Mouse (Mus musculus) Patski (cell line): ENCODE results near the gene Man1c1. TPM values are rescaled to one million over a fixed set of nuclear protein-coding genes. Genes with fewer than 3 reads are reported as not detected.

ENCODE experiments used
- ATAC-seq: fragments of 100-300 bp; one replicate; pipeline ENCODE4 v1.8.0; 2021
- CTCF ChIA-PET: fragments of 350-600 bp; sonication (Branson Sonifier 250); formaldehyde crosslinking; loops from one replicate; lab custom pipeline; 2022; ENCODE audit warnings: inconsistent platforms; lab: Charles Lee
- POLR2A ChIA-PET: fragments of 350-600 bp; sonication (Branson Sonifier 250); formaldehyde crosslinking; loops from one replicate; lab custom pipeline; 2022; ENCODE audit warnings: antibody characterized with exemption, inconsistent platforms; lab: Charles Lee
- DNase-seq: peaks from one replicate; pipeline ENCODE4 v3.0.0-alpha.2; 2011; ENCODE audit warnings: low read depth, low spot score
- H3K27me3 ChIP-seq: fragments of 371-371 bp; one replicate; pipeline ENCODE4 v1.5.1; 2021
- CTCF ChIP-seq: fragments of 100-300 bp; IDR thresholded peaks from one replicate; pipeline ENCODE4 v1.5.1; 2021
- in situ Hi-C: fragments of 300-500 bp; cut with MboI; formaldehyde crosslinking; loops from 3 replicates; pipeline ENCODE4 v1.11.1; 2018; ENCODE audit warnings: low pct_unique_long_range_greater_than_20kb, mixed read lengths
- polyA plus RNA-seq: library from polyadenylated mRNA; unstranded; gene quantifications from one replicate; pipeline ENCODE4 v1.2.3, GENCODE M21; 2021

The Man1c1 gene
- polyA plus RNA-seq, 1 experiment from 2014 or later, result 16.2 TPM

GRCm38 (mm10) chr4:134534932-134535786 is 168.9 kb downstream of the Man1c1 start, which contains the start of gene Mtfr1l:
Mtfr1l (minus strand) TSS chr4:134535387.
- TF ChIP-seq CTCF, result no peak
- ATAC-seq, result peak; percentile 88
- H3K27me3 ChIP-seq, result no peaks in the 10 kb centered on the region
- in situ Hi-C loops, result no loop called here
- peak; percentile 78 for DNase-seq
- ChIA-PET POLR2A (interaction anchor here (0.9 to 2.1 kb wide), 2 partner anchors 10 to 19 kb away, joined by 3 to 6 read pairs; no protein-coding TSS in a partner anchor), CTCF (interaction anchor here (0.8 kb wide), 1 partner anchor 57 kb away, joined by 4 read pairs; no protein-coding TSS in a partner anchor)

GRCm38 (mm10) chr4:134534124-134534886 is 169.8 kb downstream of the Man1c1 start:
- no peak for DNase-seq
- ChIA-PET POLR2A (interaction anchor here (2.1 kb wide), 1 partner anchor 11 kb away, joined by 6 read pairs; no protein-coding TSS in a partner anchor), CTCF (interaction anchor here (0.9 kb wide), 1 partner anchor 27 kb away, joined by 3 read pairs; no protein-coding TSS in a partner anchor)
- no peaks in the 10 kb centered on the region for H3K27me3 ChIP-seq
- peak; percentile 44 for ATAC-seq
- in situ Hi-C loops, result no loop called here
- TF ChIP-seq CTCF, result no peak

GRCm38 (mm10) chr4:134533421-134533820 is 170.7 kb downstream of the Man1c1 start:
- CTCF ChIA-PET, result interaction anchor here (0.9 kb wide), 1 partner anchor 26 kb away, joined by 3 read pairs; no protein-coding TSS in a partner anchor
- H3K27me3 ChIP-seq, result no peaks in the 10 kb centered on the region
- no peak for DNase-seq
- ATAC-seq, result no peak
- in situ Hi-C loops, result no loop called here
- no peak for TF ChIP-seq CTCF
- POLR2A ChIA-PET, result no interaction called here

GRCm38 (mm10) chr4:134532928-134533327 is 171.2 kb downstream of the Man1c1 start:
- in situ Hi-C loops, result no loop called here
- no peaks in the 10 kb centered on the region for H3K27me3 ChIP-seq
- CTCF ChIA-PET, result interaction anchor here (0.9 kb wide), 1 partner anchor 10 kb away, joined by 4 read pairs; no protein-coding TSS in a partner anchor
- ATAC-seq, result no peak
- TF ChIP-seq CTCF, result no peak
- POLR2A ChIA-PET, result no interaction called here
- no peak for DNase-seq

DNA sequence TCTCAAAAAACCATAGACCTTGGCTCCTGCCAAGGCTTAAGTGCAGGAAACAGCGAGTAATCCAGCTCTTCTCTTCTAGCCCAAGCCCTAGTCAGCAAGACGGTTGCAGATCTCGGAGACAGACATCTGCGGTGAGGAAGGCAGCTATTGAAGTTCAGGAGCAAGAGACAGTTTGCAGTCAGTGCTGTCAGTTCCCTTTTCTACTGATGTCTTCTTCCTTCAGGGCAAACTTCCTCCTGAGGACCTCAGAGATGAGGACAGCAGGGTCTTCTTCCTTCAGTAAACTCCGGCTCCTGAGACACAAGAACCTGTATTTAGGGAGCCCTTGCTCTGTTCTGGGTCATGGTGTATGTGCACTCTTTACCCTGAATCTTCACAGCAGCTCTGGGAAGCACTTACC is 177.9 kb downstream of the Man1c1 start:
- no peak for TF ChIP-seq CTCF
- no peak for DNase-seq
- ATAC-seq, result no peak
- in situ Hi-C loops, result no loop called here
- POLR2A ChIA-PET, result no interaction called here
- no peaks in the 10 kb centered on the region for H3K27me3 ChIP-seq
- CTCF ChIA-PET, result interaction anchor here (1.0 kb wide), 1 partner anchor 15 kb away, joined by 3 read pairs; no protein-coding TSS in a partner anchor

DNA sequence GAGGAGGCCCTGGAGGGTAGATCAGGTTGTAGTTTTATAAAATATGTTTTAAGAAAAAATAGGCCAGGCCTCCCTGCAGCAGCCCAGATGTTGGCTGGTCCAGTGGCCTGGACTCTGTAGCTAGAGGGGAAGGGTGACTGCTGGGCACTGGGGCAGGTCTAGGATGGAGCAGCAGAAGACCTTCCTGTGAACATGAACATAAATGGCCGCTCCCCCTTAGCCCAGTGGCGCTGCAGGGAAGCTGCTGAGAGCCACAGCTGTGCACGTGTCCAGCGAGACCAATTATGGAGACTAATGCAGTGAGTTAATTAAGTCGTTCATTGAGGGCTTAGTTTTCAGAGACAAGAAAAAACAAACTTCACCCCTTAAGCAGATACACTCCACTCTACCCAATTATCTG is 178.3 kb downstream of the Man1c1 start:
- no peaks in the 10 kb centered on the region for H3K27me3 ChIP-seq
- DNase-seq (no peak), ATAC-seq (no peak)
- in situ Hi-C loops, result no loop called here
- ChIA-PET CTCF (no interaction called here), POLR2A (no interaction called here)
- TF ChIP-seq CTCF, result no peak

- ATAC-seq, result no peak
- in situ Hi-C loops, result no loop called here
- DNase-seq, result no peak
- ChIA-PET POLR2A (no interaction called here), CTCF (interaction anchor here (1.4 kb wide), 1 partner anchor 45 kb away, joined by 4 read pairs; no protein-coding TSS in a partner anchor)
- TF ChIP-seq CTCF, result no peak
- no peaks in the 10 kb centered on the region for H3K27me3 ChIP-seq
These were observed 180.6 kb downstream of the Man1c1 start for GRCm38 (mm10) chr4:134523447-134523846.

- ChIA-PET CTCF (no interaction called here), POLR2A (interaction anchor here (1.1 kb wide), 1 partner anchor 25 kb away, joined by 3 read pairs; no protein-coding TSS in a partner anchor)
- no peak for TF ChIP-seq CTCF
- in situ Hi-C loops, result no loop called here
- no peaks in the 10 kb centered on the region for H3K27me3 ChIP-seq
- ATAC-seq (no peak), DNase-seq (no peak)
These were observed 184.8 kb downstream of the Man1c1 start for GRCm38 (mm10) chr4:134519281-134519680.

DNA sequence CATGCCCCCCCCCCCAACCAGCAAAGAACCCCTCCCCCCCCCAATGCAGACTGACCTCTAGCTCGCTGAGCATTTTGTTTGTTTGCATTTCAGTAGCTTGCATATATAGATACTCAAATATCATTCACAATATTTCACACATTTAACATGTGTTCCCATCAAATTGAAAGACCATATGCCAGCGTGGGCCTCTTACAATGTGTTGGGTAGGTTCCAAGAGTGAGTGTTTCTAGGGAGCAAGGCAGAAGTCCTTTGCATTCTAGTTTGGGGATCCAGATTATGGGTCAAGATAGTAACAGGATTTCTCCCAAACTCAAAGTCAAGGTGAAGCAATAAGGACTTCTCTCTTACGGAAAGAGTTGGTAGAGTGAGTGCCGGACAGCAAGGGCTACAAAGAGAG is 185.5 kb downstream of the Man1c1 start:
- ATAC-seq (no peak), DNase-seq (no peak)
- ChIA-PET POLR2A (interaction anchor here (1.1 kb wide), 1 partner anchor 26 kb away, joined by 3 read pairs; no protein-coding TSS in a partner anchor), CTCF (interaction anchor here (0.7 kb wide), 1 partner anchor 12 kb away, joined by 3 read pairs; no protein-coding TSS in a partner anchor)
- no peak for TF ChIP-seq CTCF
- H3K27me3 ChIP-seq, result no peaks in the 10 kb centered on the region
- in situ Hi-C loops, result no loop called here

GRCm38 (mm10) chr4:134517719-134518118 is 186.4 kb downstream of the Man1c1 start:
- H3K27me3 ChIP-seq, result no peaks in the 10 kb centered on the region
- TF ChIP-seq CTCF, result no peak
- ATAC-seq, result no peak
- ChIA-PET CTCF (interaction anchor here (0.7 kb wide), 1 partner anchor 13 kb away, joined by 3 read pairs; no protein-coding TSS in a partner anchor), POLR2A (no interaction called here)
- DNase-seq, result no peak
- in situ Hi-C loops, result no loop called here
